Mouse (Mus musculus) cortical plate, adult 2 months (tissue): ENCODE data around the gene Mfap4.

Experiments used
- CTCF ChIP-seq: fragments of 200-500 bp; IDR thresholded peaks from 2 replicates; pipeline ENCODE4 v1.5.1; 2011; ENCODE audit warnings: mild to moderate bottlenecking, control low read depth, low read length; ENCODE audit not compliant: insufficient read depth; ENCODE audit errors: extremely low read depth
- POLR2A ChIP-seq: fragments of 200-500 bp; IDR thresholded peaks from 2 replicates; pipeline ENCODE4 v1.6.1; 2011; ENCODE audit warnings: mild to moderate bottlenecking, low read length, control low read depth; ENCODE audit not compliant: insufficient read depth; ENCODE audit errors: extremely low read depth

DNA sequence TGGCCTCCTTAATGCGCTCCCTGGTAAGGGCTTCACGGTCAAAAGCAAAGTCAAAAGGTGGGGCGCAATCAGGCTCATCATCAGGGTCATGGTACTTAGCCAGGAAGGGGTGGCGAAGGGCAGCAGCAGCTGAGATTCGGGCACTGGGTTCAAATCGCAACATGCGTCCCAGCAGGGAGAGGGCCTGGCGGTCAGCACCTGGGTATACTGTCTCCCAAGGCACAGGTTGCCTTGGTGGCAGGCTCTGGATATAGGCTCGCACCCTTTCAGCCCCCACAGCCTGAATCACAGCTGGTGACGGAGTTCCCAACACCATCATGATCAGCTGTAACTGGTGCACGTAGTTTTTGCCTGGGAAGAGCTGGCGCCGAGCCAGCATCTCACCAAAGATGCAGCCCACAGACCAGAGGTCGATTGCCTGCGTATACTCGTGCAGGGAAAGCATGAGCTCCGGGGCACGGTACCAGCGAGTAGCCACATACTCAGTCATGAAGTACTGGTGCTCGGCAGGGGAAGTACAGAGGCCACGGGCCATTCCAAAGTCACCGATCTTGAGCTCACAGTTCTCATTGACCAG, 5.8 kb downstream of the Mfap4 start:
- no peak for TF ChIP-seq CTCF
- no peak for TF ChIP-seq POLR2A
